Mouse (Mus musculus) olfactory bulb, adult 2 months (tissue): ENCODE data around the gene Cdr2l. TPM values are rescaled to one million over a fixed set of nuclear protein-coding genes. Genes with fewer than 3 reads are reported as not detected.
"Not testable (repeated sequence)": the region's sequence is repeated elsewhere in the genome, so short reads cannot be mapped to it uniquely, and the experiment has no call there.

Source experiments
- H3K27ac ChIP-seq: fragments of 200-500 bp; 2 replicates; pipeline ENCODE4 v1.5.1; 2012; ENCODE audit warnings: low read depth, low read length; ENCODE audit not compliant: insufficient read depth
- H3K4me1 ChIP-seq: fragments of 200-500 bp; 2 replicates; pipeline ENCODE4 v1.6.1; 2012; ENCODE audit warnings: low read length; ENCODE audit not compliant: control insufficient read depth, insufficient read depth
- H3K4me3 ChIP-seq: fragments of 200-500 bp; 2 replicates; pipeline ENCODE4 v1.5.1; 2012; ENCODE audit warnings: mild to moderate bottlenecking, low read depth, low read length, moderate library complexity; ENCODE audit not compliant: insufficient read depth
- CTCF ChIP-seq: fragments of 200-500 bp; IDR thresholded peaks from 2 replicates; pipeline ENCODE4 v1.5.1; 2012; ENCODE audit warnings: low read depth, mild to moderate bottlenecking, low read length, moderate library complexity; ENCODE audit not compliant: insufficient read depth
- POLR2A ChIP-seq: fragments of 200-500 bp; IDR thresholded peaks from 2 replicates; pipeline ENCODE4 v1.6.1; 2012; ENCODE audit warnings: mild to moderate bottlenecking, low read depth, low read length, moderate library complexity; ENCODE audit not compliant: insufficient read depth
- WGBS: fragments of 180-500 bp; shearing (Covaris S2); methylation state at CpG from one replicate; pipeline ENCODE4 v1.1.7; 2018; 5-methylcytosine and 5-hydroxymethylcytosine counted together
- polyA plus RNA-seq: library from polyadenylated mRNA; stranded (reverse); fragments of >200 nt; gene quantifications from 2 replicates; pipeline ENCODE4 v1.2.4, GENCODE M21; 2012; ENCODE audit warnings: low replicate concordance; ENCODE audit not compliant: missing spikeins, insufficient read depth, insufficient read length

Cdr2l gene
- polyA plus RNA-seq, 1 experiment: not detected

DNA sequence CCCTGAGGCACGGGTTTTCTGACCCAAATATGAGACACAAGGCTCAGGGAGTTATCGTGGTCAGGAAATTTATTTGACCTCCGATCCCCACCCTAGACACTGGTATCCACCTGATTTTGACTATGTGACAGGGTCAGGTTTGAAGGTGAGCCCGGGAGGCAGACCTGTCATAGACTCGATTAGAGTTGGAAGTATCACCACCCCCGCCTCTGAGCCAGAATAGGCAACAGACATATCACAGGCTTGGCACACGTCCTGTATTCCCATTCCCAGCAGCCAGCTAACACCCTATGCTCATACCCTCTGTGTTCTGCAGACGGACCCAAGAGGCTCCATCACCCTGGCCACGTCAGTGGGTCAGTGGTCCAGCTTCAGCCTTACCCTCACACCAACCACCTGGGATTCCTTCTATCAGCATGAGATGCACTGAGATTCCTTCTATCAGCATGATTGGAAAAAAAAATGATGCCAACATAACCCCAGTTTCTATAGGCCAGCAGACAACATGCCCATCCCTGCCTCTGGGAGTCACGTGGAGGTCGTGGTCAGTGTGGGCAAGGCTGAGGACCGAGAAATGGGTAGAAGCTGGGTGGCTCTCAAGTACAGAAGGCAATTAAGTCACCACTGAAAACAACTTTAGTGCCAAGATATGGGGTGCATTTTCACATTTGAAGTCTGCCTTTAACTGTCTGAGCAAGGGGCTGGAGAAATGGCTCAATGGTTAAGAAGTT is 6.9 kb upstream of the Cdr2l start:
- Histone ChIP-seq H3K27ac (peak overlapping the region; percentile 61), H3K4me1 (peaks cover 14% of the 10 kb centered on the region), H3K4me3 (peak overlapping the region; percentile 50; the same call in 1 of the 2 replicates)
- 55% methylated on average over 12 of the region's 12 CpGs for WGBS
- TF ChIP-seq POLR2A (no peak), CTCF (no peak)

DNA sequence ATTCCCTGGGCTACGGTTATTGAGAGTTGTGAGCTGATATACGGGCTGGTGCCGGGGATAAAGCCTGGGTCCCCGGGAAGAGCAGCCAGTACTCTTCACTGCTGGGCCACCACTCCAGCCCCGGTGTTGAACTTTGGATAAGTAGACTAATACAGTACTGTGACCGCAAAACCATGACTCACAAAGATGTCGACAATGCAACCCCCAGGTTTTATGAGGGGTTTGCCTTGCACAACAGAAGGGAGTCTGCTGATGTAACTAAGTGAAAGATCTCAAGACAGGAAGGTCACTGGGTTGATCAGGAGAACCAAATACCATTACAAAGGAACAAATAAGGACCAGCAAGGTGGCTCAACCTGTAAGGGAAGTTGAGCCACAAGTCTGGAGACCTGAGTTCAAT is 5.0 kb upstream of the Cdr2l start:
- H3K4me1 ChIP-seq: peaks cover 14% of the 10 kb centered on the region
- no peak overlapping the region for H3K4me3 ChIP-seq
- 60% methylated on average over 7 of the region's 7 CpGs for WGBS
- no peak overlapping the region for H3K27ac ChIP-seq
- TF ChIP-seq CTCF (no peak), POLR2A (no peak)

DNA sequence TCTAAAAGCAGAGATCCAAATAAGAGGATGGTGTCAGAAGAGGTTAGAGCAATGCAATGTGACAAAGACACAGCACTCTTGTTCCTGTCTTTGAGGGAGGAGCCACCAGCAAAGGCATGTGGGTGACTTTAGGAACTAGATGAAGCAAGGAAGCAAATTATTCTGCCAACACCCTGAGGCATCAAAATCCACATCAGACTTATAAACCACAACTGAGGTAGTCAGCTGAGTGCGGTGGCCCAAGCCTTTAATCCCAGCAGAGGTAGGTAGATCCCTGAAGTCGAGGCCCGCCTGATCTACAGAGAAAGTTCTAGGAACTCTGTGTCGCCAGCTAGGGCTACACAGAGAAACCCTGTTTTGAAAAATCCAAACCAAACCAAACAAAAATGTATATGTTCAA is 4.5 kb upstream of the Cdr2l start:
- no peak for TF ChIP-seq CTCF
- no peak for TF ChIP-seq POLR2A
- H3K27ac ChIP-seq: no peak overlapping the region
- H3K4me1 ChIP-seq: peaks cover 14% of the 10 kb centered on the region
- 94% methylated on average over 4 of the region's 4 CpGs for WGBS
- H3K4me3 ChIP-seq: no peak overlapping the region

DNA sequence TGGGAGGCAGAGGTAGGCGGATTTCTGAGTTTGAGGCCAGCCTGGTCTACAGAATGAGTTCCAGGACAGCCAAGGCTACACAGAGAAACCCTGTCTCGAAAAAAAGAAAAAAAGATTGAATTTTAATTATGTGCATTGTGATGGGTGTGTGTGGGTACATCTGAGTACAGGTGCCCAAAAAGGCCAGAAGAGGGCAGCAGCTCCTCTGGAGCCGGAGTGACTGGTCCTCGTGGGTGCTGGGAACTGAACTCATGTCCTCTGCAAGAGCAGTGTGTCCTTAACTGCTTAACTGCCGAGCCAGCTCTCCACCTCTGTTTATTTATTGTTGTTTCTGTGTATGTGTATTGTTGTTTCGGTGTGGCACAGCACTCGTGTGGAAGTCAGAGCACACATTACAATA is 3.9 kb upstream of the Cdr2l start:
- Histone ChIP-seq H3K4me1 (peaks cover 17% of the 10 kb centered on the region), H3K4me3 (no peak overlapping the region), H3K27ac (no peak overlapping the region)
- no peak for TF ChIP-seq POLR2A
- TF ChIP-seq CTCF: no peak
- WGBS: 87% methylated on average over 7 of the region's 7 CpGs

DNA sequence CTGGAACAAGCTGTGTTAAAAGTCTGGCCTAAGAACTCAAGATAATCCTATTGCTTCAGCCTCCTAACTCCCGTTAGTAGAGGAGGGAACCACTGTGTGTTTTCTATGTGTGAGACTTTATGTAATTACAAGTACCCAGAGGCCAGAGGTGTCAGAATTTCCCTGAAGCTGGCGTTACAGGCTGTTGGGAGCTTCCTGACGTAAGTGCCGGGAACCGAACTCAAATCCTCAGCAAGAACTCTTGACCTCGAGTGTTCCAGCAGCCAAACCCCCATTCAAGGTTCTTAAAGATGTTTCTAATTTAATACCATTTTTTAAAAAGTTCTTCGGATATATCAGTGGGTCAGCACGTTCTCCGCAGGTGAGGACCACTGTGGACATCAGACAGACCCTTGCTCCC is 440 bp upstream of the Cdr2l start:
- TF ChIP-seq CTCF (no peak), POLR2A (no peak)
- Histone ChIP-seq H3K27ac (no peak overlapping the region), H3K4me3 (no peak overlapping the region), H3K4me1 (peaks cover 36% of the 10 kb centered on the region)
- 35% methylated on average over 9 of the region's 9 CpGs for WGBS

DNA sequence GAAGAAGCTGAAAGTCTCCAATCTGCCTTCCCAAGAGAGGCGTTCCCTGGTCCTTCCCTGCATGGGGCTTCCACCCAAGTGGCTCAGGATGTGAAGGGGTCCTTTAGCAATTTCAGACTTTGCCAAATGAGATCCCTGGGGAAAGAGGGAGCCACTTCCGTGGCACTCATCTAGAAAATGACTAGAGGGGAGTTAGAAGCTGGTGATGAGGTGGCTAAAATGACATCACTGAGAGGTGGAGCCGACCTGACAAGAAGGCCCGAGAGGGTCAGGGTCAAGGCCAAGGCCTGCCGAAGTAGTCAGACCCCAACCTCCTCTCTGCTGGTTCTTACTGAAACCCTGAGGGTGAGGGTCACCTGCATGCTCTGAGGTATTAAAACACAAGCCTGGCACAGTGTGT is 1.2 kb downstream of the Cdr2l start:
- Histone ChIP-seq H3K4me3 (peak overlapping the region; percentile 95), H3K27ac (peak overlapping the region; percentile 82), H3K4me1 (peaks cover 42% of the 10 kb centered on the region)
- WGBS: 11% methylated on average over 5 of the region's 5 CpGs
- TF ChIP-seq POLR2A (no peak), CTCF (no peak)

DNA sequence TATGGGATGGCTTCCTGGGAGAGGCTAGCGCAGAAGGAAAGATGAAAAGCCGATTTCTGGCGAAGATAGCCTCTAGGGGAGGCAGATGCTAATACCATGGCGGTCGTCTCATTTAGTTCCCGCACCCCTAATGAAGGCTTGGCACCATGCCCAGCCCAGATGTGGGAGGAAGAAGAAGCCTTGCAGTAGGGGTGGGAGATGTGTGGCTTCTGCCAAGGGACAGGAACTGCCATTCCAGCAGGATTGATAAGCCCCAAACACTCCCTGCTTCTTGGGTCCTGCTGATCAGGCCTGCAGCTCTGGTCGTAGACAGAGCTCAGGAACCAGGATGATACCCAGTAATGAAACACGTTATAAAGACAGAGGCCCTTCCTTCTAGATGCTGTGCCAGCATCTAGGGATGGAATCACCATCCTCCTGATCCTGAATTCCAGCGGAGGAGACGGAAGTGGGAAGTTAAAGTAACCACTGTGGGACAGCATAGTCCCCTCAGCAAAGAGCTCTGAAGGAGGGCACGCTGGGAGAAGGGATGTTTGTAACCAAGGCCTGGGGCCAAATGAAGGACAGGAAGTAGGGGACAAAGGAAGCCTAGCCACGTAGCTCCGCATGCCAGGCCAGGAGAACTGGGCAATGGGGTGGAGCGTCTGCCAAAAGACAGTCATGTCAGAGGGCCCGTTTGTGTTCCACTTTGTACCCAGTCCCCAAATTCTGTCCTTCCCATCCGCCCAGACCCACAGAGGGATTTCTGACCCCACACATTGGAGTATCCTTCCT is 2.2 kb downstream of the Cdr2l start:
- WGBS: 16% methylated on average over 16 of the region's 16 CpGs
- peak overlapping the region; percentile 82 for H3K27ac ChIP-seq
- peaks cover 42% of the 10 kb centered on the region for H3K4me1 ChIP-seq
- TF ChIP-seq POLR2A (no peak), CTCF (no peak)
- H3K4me3 ChIP-seq: peak overlapping the region; percentile 95

DNA sequence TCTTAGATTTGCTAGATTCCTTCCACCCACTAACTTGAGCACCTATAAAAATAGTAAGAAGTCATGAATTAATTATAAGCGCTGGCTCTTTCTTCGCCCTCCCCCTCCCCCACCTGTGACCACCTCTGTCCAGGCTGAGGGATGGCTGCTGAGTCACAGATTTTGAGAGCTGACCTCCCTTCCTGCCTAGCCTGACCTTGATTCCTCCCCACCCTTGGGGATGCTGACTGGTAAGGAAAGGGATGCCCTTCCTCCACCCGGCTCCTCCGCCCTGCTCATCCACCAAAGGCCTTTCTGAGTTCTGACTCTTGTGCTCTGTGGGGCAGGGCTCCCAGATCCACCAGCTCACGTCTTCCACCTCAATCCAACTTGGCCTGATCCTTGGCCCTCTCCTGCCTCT is 2.9 kb downstream of the Cdr2l start:
- Histone ChIP-seq H3K4me1 (peaks cover 42% of the 10 kb centered on the region), H3K27ac (peak overlapping the region; percentile 82), H3K4me3 (peak overlapping the region; percentile 23; the same call in 1 of the 2 replicates)
- 43% methylated on average over 5 of the region's 5 CpGs for WGBS
- TF ChIP-seq CTCF (no peak), POLR2A (no peak)

DNA sequence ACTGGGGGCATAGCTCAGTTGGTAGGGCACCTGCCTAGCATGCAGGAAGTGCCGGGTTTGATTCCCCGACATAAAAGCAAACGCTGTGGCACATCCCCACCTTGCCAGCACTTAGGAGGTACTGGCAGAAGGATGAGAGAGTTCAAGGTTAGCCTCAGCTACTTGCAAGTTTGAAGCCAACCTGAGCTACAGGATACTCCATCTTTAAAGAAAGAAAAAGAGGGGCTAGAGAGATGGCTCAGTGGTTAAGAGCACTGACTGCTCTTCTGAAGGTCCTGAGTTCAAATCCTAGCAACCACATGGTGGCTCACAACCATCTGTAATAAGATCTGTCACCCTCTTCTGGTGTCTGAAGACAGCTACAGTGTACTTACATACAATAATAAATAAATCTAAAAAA is 5.1 kb downstream of the Cdr2l start:
- 76% methylated on average over 3 of the region's 3 CpGs for WGBS
- peak overlapping the region; percentile 58; the same call in 1 of the 2 replicates for H3K27ac ChIP-seq
- H3K4me1 ChIP-seq: peaks cover 45% of the 10 kb centered on the region
- not testable (repeated sequence) for H3K4me3 ChIP-seq

DNA sequence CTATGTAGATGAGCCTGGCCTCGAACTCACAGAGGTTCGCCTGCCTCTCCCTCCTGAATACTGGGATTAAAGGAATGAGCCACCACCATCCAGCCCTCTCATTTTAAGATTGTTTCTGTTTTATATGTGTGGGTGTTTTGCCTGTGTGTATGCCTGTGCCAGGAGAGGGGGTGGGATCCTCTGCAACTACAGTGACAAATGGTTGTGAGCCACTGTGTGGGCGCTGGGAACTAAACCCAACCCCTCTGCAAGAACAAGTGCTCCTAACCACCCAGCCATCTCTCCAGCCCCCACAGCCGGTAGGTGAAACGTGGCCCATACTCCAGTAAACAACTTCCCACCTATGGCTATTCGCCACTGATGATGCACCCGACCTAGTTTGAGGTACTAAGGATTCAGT is 9.6 kb downstream of the Cdr2l start:
- WGBS: 87% methylated on average over 7 of the region's 7 CpGs
- Histone ChIP-seq H3K4me3 (no peak overlapping the region), H3K27ac (no peak overlapping the region), H3K4me1 (peaks cover 14% of the 10 kb centered on the region)
- TF ChIP-seq POLR2A: no peak
- no peak for TF ChIP-seq CTCF
